Mouse (Mus musculus) brain, adult 2 months (tissue): ENCODE measurements around the gene Ak8.

Experiments used
- DNase-seq: peaks from one replicate; pipeline ENCODE4 v3.0.0; 2011; ENCODE audit warnings: low read depth, low spot score

The Ak8 gene

DNA sequence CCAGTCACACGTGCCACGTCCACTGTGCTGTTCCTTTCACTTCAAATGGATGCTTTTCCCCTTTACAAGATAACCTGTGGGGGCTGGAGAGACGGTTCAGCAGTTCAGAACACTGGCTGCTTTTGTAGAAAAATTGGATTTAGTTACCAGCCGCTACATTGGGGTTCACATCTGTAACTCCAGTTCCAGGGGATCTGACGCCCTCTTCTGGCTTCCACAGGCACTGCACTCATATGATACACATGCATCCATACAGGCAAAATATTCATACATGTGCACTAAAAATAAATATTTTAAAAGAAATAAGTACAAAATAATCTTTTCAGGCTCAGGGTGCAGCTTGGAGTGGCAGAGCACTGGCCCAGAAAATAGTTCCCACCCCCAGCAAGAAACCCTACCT lies 94.7 kb downstream of the Ak8 start:
- no peak for DNase-seq

DNA sequence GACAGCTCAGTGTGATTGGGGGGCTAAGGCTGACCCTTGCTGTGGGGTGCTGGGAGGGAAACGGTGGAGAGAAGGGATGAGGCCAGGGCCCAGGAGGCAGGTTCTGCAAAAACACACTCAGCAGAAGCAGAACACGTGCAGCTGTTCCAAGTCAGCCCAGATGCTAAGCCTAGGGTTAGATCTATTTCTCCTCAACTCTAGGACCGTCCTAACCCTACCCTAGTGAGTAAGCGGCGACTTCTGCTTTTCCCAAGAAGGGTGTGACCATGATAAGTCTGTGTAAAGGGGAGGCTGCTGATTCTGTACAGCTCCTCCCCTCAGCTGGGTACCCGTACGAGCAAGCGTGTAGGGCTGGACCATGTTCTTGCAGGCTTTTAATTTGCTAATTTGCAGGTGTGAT lies 96.3 kb downstream of the Ak8 start:
- no peak for DNase-seq

DNA sequence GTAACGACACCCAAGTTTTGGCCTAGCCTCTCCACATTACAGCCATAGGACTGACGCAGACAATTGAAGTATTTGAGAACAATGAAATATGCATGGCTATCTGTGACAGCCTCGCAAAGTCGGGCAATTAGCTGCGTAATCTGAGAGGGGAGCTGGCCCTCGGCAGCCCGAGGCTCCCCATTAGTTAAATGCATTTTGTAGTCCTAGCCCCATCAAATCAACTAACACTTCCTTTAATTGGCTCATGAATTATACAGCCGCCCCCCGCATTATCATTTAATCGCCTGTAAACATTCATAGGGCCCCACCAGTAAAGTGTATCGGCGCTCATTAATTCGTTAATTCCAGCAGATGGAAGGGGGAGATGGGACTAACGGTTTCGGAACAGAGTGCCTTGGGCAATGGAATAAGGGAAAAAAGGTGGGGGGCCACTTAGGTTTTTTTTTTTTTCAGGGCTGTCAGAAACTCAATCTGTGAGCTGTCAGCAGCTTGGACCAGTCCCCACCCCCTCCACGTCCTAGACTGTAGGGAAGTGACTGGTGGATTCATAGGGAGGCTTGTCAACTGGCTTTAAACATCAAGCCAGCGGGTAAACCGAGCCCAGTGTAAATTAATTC lies 97.6 kb downstream of the Ak8 start:
- no peak for DNase-seq

DNA sequence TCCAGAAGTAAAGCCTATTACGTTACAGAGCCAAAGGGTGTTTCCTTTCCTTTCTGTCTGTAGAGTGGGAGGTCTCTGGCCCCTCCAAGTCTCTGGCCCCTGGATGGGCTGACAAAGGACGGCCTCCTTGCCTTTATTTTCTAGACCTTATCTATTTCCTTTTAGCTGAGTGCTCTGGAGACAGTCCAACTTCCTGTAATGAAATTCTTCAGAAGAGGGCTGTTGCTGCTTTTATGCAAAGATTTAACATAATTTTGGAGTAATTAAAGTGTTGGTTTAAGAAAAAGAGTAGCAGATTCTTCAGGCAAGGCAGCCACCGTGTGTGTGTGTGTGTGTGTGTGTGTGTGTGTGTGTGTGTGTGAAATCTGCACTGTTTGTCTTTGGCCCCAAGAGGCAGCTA lies 98.4 kb downstream of the Ak8 start:
- no peak for DNase-seq

DNA sequence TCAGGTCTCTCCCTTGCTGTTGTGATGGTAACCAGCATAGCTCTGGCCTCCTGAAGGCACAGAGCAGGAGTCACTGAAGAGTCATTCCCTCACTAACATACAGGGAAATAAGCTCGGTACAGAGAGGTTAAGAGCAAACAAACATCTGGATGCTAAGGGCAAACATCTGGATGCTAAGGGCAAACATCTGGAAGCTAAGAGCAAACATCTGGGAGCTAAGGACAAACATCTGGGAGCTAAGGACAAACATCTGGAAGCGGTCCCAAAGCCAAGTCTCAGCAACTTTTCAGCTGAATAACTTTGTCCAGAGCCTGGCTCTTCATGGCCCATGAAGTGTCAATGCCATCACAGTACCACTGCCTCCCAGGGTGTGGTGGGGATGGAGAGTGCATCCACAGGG lies 99.6 kb downstream of the Ak8 start:
- DNase-seq: no peak

DNA sequence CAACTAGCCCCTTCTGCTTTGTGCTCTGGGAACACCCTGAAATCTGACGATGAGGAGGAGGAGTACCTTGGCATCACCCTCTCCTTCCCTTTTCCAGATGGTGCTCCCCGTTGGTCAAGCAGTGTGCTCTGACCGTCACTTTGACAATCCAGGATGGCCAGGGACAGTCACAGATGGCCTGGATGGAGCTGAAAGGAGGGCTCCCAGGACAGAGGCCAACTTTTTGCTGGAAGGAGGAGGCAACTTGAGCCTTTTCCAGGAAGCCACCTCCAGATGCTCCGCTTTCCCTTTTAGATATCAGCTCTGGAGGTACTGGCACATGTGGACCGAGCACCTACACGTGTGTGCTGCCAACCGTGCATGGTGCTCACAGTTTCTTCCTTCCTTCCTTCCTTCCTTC lies 103.4 kb downstream of the Ak8 start:
- DNase-seq: peak; percentile 37

DNA sequence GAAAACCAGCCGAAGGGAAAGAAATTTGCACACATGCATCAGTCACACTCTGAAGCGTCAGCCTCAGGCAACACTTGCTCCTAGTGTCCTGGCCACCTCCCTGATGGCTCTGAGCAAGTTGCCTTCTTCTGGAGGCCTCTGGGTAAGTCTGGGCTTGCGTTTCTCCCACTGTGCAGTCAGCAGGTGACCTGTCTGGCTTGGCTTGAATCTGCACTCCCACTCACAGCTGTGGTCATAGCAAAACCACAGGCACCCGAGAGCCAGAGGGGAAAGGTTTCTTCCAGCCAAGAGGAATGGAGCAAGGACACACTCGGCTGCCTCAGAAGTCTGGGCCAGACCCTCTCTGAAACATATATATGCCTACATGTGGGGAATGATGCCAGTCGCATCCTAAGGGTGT lies 108.9 kb downstream of the Ak8 start:
- DNase-seq: no peak

DNA sequence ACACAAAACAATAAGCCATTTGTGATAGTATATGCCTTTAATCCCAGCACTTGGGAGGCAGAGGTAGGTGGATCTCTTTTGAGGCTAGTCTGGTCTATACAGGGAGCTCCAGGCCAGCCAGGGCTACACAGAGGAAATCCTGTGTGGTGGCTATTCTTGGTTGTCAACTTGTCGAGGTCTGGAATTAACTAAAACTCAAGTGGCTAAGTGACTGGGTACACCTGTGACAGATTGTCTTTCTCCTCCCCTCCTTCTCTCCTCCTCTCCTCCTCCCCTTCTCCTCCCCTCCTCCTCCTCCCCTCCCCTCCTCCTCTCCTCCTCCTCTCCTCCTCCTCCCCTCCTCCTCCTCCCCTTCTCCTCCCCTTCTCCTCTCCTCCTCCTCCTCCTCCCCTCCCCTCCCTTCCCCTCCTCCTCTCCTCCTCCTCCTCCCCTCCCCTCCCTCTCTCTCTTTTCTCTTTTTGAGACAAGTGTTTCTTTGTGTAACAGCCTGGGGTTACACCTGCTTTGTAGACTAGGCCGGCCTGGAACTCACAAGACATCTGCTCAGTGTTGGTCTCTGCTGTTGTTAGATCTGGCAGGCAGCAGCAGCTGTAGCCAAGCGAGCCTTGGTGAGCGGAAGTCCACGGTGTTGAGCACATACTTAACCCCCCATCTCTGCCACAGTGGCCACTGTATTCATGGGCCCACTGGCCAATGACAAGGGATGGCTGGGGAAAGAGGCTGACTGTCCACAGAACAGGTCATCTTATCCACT lies 110.5 kb downstream of the Ak8 start:
- DNase-seq: no peak

DNA sequence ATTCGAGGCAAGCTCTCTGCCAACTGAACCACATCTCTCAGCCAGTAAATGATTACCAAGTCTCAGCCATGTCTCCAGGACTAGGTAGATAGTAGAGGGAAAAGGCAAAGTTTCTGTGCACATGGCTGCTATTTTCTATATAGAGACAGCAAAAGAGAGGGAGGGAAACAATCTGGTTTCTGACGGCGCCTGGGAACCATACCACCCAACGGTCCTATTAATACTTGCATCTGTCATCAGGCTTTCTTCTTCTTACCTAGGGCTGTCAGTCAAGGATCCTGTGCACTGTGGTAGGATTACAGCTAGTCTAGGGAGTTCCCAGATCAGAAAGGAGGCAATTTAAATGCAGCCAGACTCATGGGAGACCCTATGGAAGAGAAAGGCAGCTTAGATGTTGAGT lies 118.9 kb downstream of the Ak8 start:
- no peak for DNase-seq

DNA sequence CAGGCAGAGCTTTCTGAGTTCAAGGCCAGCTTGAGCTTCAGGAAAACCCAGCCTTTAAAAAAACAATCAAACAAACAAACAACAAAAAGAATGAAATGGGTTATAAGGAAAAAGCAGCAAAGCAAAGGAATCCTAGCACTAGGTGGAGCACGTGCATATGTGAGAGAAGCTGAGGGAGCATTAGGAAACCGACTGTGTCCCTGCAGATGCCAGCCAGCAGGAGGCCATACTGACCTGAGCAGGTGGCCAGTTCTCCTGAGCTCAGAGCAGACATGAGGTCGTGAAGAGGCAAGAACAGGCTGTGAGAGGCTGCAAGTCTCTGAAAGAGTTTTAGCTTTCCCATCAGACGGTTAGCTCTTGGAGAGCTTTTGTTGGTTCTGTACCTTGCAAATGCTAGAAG lies 129.3 kb downstream of the Ak8 start:
- DNase-seq: peak; percentile 22

DNA sequence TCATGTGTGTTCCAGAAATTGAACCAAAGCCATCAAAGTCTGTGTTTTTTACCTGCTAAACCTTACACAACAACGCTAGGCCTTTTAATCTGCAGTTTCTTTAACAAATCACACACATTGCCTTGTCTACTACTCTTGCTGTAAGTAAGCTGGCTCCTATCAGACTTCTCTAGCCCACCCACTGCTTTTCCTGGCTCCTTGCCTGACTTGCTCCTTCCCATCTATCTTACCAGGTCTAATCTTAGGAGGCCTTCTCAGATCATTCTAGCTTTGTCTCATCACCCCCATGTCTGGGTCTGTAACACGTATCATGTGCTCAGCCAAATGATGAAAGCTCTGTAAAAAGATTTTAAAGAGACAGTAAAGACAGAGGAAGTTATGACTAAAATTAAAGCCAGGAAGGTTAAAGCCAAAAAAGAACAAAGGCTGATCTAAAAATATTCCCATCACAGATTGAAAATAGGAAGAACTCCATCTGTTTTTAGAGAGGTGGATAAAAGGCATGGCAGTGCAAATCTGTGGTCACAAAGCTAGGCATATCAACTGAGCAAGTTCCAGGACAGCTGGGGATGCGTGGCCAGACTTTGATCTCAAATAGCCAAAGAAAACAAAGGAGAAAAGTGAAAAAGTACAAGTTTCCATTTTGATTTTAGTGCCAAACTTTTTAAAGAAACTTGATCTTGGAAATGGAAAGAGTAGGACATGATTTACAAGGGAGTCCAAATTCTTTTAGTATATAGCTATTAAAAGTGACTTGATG lies 136.4 kb downstream of the Ak8 start:
- DNase-seq: peak; percentile 47

DNA sequence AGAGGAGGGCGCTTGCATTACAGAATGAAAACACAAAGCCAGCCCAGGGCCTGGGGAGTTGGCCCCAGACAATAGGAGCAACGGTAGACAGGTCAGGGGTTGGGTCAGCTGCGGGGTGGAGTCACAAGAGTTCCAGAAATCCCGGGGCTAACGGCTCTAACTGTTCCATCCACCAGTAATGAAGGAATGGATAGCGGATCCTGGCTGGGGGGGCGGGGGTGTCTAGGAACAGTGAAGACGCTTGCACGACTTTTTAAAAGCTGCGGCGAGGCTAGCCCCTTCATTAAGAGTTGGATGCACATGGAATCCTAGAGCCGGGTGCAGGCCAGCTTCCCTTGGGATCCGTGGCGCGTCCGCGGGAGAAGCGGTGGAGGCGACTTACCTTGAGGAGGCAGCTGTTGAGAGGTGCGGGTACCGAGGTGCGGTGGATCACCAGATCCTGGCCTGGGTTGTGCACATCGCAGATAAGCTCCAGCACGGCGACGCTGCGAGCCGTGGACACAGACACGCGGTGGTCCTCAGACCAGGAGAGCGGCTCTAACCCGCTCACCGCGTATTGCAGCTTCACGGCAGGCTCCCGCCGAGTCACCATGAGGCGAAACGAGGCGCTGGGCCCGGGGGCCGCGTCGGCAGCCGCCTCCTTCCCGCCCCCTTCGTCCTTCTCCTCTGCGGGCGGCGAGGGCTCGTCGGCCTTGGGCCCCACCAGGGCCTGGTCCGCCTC lies 139.7 kb downstream of the Ak8 start:
- no peak for DNase-seq

DNA sequence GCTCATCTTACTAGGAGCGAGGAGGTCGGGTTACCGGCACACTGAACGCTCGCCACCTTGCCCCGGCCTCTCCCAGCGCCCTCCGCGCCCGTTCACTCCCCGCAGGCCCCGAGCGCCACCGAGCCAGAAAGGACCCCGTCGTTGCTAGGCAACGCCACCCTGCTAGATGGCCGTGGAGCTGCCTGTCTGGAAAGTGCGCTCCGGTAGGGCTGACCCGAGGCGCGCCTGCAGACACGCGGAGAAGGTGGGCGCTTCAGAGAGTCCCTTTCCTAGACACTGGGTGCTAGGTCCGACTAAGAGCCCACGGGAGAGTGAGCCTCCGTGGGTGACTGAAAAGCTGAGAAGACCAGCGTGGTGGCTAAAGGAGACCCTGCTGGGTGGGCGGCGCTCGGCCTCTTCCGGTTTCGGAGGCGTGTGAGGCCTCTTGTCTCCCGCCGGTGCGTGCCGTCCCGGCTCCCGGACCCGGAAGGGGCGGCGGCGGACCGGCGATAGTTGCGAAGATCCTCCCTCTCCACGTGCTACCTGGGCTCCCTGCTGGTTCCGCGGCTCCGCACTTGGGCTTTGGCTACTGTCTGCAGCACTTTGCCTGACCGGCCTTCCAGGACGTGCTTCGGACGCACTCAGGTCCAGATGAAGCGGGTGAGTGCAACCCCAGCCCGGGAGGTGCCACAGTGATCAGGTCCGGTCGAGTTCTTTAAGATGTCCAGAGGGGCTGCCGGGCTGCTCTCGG lies 140.4 kb downstream of the Ak8 start, which contains the start of the genes Gtf3c4 and Ddx31:
Gtf3c4 (minus strand) TSS at position 139 of the 730 bp plus-strand sequence.
Ddx31 (plus strand) TSS at position 185 of the 730 bp plus-strand sequence.
- DNase-seq: peak; percentile 97

DNA sequence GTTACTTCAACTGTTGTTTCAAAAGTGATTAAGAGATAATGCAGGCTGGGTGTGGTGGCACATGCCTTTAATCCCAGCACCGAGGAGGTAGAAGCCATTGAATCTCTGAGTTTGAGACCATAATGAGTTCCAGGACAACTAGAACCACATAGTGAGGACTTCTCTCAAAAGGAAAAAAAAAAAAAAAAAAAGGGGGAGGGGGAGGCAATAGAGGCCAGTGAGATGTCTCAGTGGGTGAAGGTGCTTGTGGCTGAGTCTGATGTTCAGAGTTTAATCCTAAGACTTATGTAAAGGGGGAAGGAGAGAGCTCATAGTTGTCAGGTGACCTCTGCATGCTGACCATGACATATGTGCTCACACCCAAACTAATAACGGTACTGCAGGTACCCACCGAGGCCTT lies 142.1 kb downstream of the Ak8 start:
- DNase-seq: no peak

DNA sequence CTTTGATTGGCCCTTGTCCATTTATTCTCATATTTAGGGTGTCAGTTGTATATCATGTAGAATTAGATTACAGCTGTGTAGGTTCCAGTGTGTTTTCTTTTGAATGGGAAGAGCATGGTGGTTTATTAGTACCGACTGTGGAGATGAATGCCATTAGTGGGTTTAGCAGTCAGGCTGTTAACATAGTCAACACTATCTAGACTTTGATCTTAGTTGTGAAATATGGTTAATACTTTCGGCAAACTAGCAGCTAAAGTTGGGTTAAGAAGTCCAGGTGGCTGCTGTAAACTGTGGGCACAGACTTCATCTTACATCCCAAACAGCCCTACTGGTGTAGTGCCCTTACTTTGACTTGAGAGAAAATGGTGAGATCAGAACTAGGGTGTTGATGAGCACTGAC lies 148.9 kb downstream of the Ak8 start:
- DNase-seq: no peak

DNA sequence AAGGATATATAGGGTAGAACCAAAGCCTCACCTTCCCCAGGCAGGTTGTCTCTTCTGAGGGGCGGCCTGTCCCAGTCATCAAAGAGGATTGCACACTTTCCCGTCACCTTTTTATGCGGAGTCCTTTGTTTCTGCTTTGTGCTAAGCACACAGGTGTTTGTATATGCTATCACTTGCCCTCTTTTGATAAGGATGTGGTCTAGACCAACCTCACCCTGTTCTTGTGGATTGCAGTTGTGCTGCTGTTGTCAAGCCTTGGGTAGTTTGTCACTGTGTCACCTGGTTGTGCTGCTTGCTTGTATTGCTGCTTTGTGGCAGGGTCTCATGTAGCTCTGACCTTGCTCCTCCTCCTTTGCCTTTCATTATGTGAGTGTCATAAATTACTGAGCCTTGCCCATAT lies 152.6 kb downstream of the Ak8 start:
- no peak for DNase-seq

DNA sequence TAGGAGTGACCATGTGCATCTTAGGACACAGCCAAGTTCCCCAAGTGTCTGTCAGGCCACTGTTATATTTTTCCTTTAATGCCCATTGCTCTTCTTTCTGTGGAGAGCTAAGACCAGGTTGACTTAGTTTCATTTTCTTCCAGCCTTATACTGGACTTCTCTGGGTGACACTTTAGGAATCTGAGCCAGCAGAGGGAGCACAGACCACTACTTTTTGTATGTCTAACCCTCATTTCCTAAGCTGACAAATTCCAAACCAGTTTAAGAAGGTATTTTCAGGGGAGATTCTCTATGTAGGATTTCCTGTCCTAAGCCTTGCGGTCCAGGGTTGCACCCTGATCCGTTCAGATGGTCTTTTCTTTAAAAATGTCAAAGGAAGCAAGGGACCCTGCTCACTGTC lies 155.8 kb downstream of the Ak8 start:
- DNase-seq: peak; percentile 9

DNA sequence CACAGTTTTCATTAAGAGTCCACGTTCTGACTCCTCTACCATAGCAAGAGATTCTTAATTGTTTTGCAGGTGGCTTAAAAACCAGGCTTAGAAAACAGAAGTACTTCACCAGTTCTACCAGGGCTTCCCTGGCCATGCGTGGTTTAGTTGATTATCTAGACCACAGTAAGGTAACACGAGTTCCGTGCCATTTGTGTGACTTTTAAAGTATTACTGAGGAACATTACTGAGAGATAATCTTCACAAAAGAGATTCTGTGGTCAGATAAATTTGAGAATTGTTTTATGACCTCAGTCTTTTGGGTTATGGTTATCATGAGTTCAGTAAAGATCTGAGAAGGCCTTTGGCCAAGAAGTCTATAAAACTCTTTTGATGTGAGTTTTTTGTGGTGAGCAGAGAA lies 159.3 kb downstream of the Ak8 start:
- no peak for DNase-seq

DNA sequence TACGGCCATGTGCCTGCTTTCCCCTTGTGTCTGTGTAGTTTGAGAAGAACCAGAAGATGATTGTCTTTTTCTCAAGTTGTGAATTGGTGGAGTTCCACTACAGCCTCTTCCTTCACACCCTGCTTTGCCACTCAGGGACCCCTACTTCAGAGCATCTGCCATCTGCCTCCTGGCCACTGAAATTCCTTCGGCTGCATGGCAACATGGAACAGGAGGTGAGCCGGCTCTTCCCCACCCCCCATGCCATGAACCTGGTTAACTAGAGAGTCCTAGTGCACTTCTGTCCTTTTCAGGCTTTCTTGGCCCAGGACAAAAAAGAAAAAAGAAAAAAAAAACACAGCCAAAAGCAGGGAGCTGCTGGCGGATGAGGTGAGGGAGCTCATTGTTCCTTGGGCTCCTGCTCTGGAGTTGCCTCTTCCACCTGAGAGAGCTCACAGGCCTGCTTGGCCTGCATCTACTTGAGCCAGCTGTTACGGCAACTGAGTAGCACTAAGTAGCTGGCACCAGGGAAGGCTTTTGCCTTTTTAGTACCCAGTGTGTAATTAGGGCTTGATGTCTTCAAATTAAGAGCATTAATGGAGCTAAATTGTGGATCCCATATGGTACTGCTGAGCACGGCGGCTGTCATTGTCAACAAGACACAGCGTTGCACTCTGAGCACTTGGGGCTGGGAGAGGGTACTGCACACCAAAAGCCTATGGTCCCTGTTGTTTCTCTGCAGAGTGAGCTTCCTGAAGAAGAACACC lies 160.9 kb downstream of the Ak8 start:
- no peak for DNase-seq
